Comparison of ENCODE assay signal across 18 mouse cellular contexts in genomic region chr16:89632114-89632622, GRCm38 (mm10).
DNase-seq lines count a peak whose midpoint lies in the region; ATAC-seq and TF ChIP-seq lines count a peak whose summit lies in the region.
"Had no signal": no experiment of that assay in that cellular context is flagged by ENCODE, and none has a peak within 500 bp of the region (broad histone marks: within the 10 kb centered on the region; RNA-seq: fewer than 3 reads in every experiment).

No protein-coding gene starts in this region.

- TF ChIP-seq CTCF in kidney, postnatal 0 days (IDR thresholded peaks at IDR 0.05; ENCODE audit: low read depth), result no peak

- DNase-seq in forebrain, embryonic 11.5 days (ENCODE audit: low spot score), result no peak
- DNase-seq in kidney, postnatal 0 days (ENCODE audit: low spot score), result peak; percentile 6
- no peak for DNase-seq in kidney, postnatal 25 days
- no peak for DNase-seq in limb, embryonic 10.5 days (ENCODE audit: low spot score)
- DNase-seq in frontal cortex, postnatal 10 days (ENCODE audit: low spot score in 2 of 2), result no peak
- no peak for DNase-seq in heart, adult 8-10 months (ENCODE audit: low spot score)
- DNase-seq: cerebellum, adult 11 months; cerebellum, adult 8-10 months; forebrain, postnatal 0 days; gastrocnemius, postnatal 36 days; heart, postnatal 10 days had no signal

- no peak overlapping the region for H3K4me3 ChIP-seq in forebrain, embryonic 11.5 days (ENCODE audit: low read depth, low read length)
- no peak overlapping the region for H3K4me3 ChIP-seq in forebrain, embryonic 12.5 days (replicated peaks)
- H3K4me3 ChIP-seq in kidney, postnatal 0 days (replicated peaks; ENCODE audit: low read depth, low read length), result no peak overlapping the region
- no peak overlapping the region for H3K4me3 ChIP-seq in limb, embryonic 10.5 days
- H3K4me3 ChIP-seq: embryonic facial prominence, embryonic 12.5 days; forebrain, embryonic 13.5 days; heart, embryonic 10.5 days; hindbrain, embryonic 13.5 days had no signal

- no peaks in the 10 kb centered on the region for H3K27me3 ChIP-seq in forebrain, embryonic 11.5 days (ENCODE audit: control insufficient read depth, insufficient read depth, low read length)
- H3K27me3 ChIP-seq in forebrain, embryonic 12.5 days, result no peaks in the 10 kb centered on the region
- no peaks in the 10 kb centered on the region for H3K27me3 ChIP-seq in kidney, postnatal 0 days (ENCODE audit: insufficient read depth, low read length)
- H3K27me3 ChIP-seq in limb, embryonic 10.5 days (ENCODE audit: low read depth, poor library complexity, severe bottlenecking), result no peaks in the 10 kb centered on the region
- H3K27me3 ChIP-seq: CH12.LX; embryonic facial prominence, embryonic 12.5 days; forebrain, embryonic 13.5 days; hindbrain, embryonic 13.5 days had no signal

- H3K4me2 ChIP-seq in forebrain, embryonic 11.5 days (ENCODE audit: low read depth, low read length, severe bottlenecking), result no peak overlapping the region
- H3K4me2 ChIP-seq in forebrain, embryonic 12.5 days, result no peak overlapping the region
- H3K4me2 ChIP-seq in kidney, postnatal 0 days (ENCODE audit: low read length), result no peak overlapping the region
- H3K4me2 ChIP-seq: embryonic facial prominence, embryonic 12.5 days; forebrain, embryonic 13.5 days; hindbrain, embryonic 13.5 days had no signal

- no peaks in the 10 kb centered on the region for H3K9me3 ChIP-seq in forebrain, embryonic 11.5 days (ENCODE audit: control insufficient read depth, low read length)
- H3K9me3 ChIP-seq in forebrain, embryonic 12.5 days, result no peaks in the 10 kb centered on the region
- no peaks in the 10 kb centered on the region for H3K9me3 ChIP-seq in kidney, postnatal 0 days (replicated peaks; ENCODE audit: low read length)
- no peaks in the 10 kb centered on the region for H3K9me3 ChIP-seq in limb, embryonic 10.5 days (replicated peaks)
- H3K9me3 ChIP-seq: embryonic facial prominence, embryonic 12.5 days; forebrain, embryonic 13.5 days; heart, embryonic 10.5 days had no signal

- 0 out of 2 replicates have a peak, but pooled peaks have one; percentile 44 for ATAC-seq in forebrain, embryonic 11.5 days (replicated peaks; ENCODE audit: low FRiP score)
- no peak for ATAC-seq in forebrain, embryonic 12.5 days (ENCODE audit: low FRiP score)
- no peak for ATAC-seq in kidney, postnatal 0 days (replicated peaks; ENCODE audit: low FRiP score, low read depth)
- ATAC-seq: forebrain, embryonic 13.5 days; forebrain, postnatal 0 days; hindbrain, postnatal 0 days had no signal

- H3K9ac ChIP-seq in forebrain, embryonic 11.5 days (ENCODE audit: low read length), result no peak overlapping the region
- H3K9ac ChIP-seq in forebrain, embryonic 12.5 days, result no peak overlapping the region
- no peak overlapping the region for H3K9ac ChIP-seq in kidney, postnatal 0 days (ENCODE audit: low read depth, low read length)
- H3K9ac ChIP-seq: embryonic facial prominence, embryonic 12.5 days; forebrain, embryonic 13.5 days; forebrain, postnatal 0 days; hindbrain, embryonic 13.5 days had no signal

- H3K27ac ChIP-seq in forebrain, embryonic 11.5 days (ENCODE audit: low read depth, low read length), result no peak overlapping the region
- H3K27ac ChIP-seq in forebrain, embryonic 12.5 days, result no peak overlapping the region
- H3K27ac ChIP-seq in kidney, postnatal 0 days, result no peak overlapping the region
- H3K27ac ChIP-seq in limb, embryonic 10.5 days, result 0 out of 2 replicates have a peak overlapping the region, but pooled peaks have one; percentile 31
- H3K27ac ChIP-seq: embryonic facial prominence, embryonic 12.5 days; forebrain, embryonic 13.5 days; heart, embryonic 10.5 days; hindbrain, embryonic 13.5 days; hindbrain, postnatal 0 days had no signal

- H3K4me1 ChIP-seq in forebrain, embryonic 11.5 days (replicated peaks; ENCODE audit: control insufficient read depth, insufficient read depth, low read length), result no peaks in the 10 kb centered on the region
- H3K4me1 ChIP-seq in forebrain, embryonic 12.5 days, result no peaks in the 10 kb centered on the region
- H3K4me1 ChIP-seq in kidney, postnatal 0 days (replicated peaks; ENCODE audit: insufficient read depth, low read length), result no peaks in the 10 kb centered on the region
- H3K4me1 ChIP-seq in limb, embryonic 10.5 days, result peaks cover 22% of the 10 kb centered on the region
- H3K4me1 ChIP-seq: embryonic facial prominence, embryonic 12.5 days; forebrain, embryonic 13.5 days; heart, embryonic 10.5 days; hindbrain, embryonic 13.5 days had no signal

- WGBS in forebrain, embryonic 11.5 days, result 49% methylated on average over 6 of the region's 6 CpGs
- WGBS in forebrain, embryonic 12.5 days, result 31% methylated on average over 6 of the region's 6 CpGs
- 34% methylated on average over 6 of the region's 6 CpGs for WGBS in kidney, postnatal 0 days
- 26% methylated on average over 6 of the region's 6 CpGs for WGBS in limb, embryonic 10.5 days

- no peaks in the 10 kb centered on the region for H3K36me3 ChIP-seq in forebrain, embryonic 11.5 days (ENCODE audit: control insufficient read depth, insufficient read depth, low read length)
- H3K36me3 ChIP-seq in forebrain, embryonic 12.5 days (replicated peaks), result no peaks in the 10 kb centered on the region
- no peaks in the 10 kb centered on the region for H3K36me3 ChIP-seq in kidney, postnatal 0 days (ENCODE audit: insufficient read depth, low read length)
- no peaks in the 10 kb centered on the region for H3K36me3 ChIP-seq in limb, embryonic 10.5 days
- H3K36me3 ChIP-seq: embryonic facial prominence, embryonic 12.5 days; heart, embryonic 10.5 days; hindbrain, embryonic 13.5 days had no signal
